Mouse (Mus musculus) MEL (cell line): ENCODE results near the gene Dpp4.

Experiments used
- BHLHE40 ChIP-seq: IDR thresholded peaks from 2 replicates; pipeline ENCODE4 v1.6.1; 2012; ENCODE audit warnings: low read depth, mild to moderate bottlenecking, inconsistent platforms, low read length, improper control_type of control experiment, borderline replicate concordance
- CTCF ChIP-seq, 3 experiments: IDR thresholded peaks in 2 of 3; conservative IDR thresholded peaks in 1 of 3; 2 replicates each; pipeline ENCODE4 v1.5.1; 2011 to 2012; ENCODE audit warnings: low read length in 3 of 3, low read depth in 2 of 3, mild to moderate bottlenecking in 2 of 3, improper control_type of control experiment in 1 of 3, inconsistent platforms in 1 of 3, mixed read lengths in 1 of 3, moderate library complexity in 1 of 3; ENCODE audit not compliant: control insufficient read depth in 1 of 3, insufficient read depth in 1 of 3, poor library complexity in 1 of 3, severe bottlenecking in 1 of 3
- GATA1 ChIP-seq: IDR thresholded peaks from 2 replicates; pipeline ENCODE4 v1.6.1; 2011; ENCODE audit warnings: low read depth, low read length, improper control_type of control experiment
- TAL1 ChIP-seq: IDR thresholded peaks from 2 replicates; pipeline ENCODE4 v1.6.1; 2012; ENCODE audit warnings: mild to moderate bottlenecking, inconsistent platforms, low read length, moderate library complexity, mixed read lengths

DNA sequence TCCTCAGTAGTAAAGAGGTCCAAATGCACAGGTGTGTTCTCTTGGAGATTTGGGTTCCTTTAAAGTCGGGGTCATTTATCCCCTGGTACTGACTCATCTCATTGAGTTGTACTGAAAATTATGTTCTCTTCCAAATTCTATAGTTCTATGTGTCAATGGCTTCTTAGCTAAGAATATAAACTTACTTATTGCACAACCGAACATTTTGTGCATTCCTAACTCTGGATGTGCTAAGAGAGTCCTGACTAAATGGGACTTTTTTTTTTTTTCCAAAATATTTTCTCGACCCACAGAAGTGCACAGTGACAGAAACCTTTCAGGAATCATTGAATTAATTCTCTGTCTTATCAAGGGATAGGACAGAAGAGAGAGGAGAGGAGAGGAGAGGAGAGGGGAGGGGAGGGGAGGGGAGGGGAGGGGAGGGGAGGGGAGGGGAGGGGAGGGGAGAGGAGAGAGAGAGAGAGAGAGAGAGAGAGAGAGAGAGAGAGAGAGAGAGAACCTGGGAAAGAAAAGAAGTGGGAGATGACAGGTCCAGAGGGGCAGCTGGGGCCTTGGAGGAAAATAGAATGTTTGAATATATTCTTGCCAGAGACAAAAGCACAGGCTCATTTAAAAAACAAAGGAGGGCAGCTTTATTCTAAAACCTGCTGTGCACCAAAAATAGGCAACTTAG is 70.8 kb downstream of the Dpp4 start:
- no peak for TF ChIP-seq CTCF (IDR thresholded peaks at IDR 0.05 in 2 of 3, conservative IDR thresholded peaks at IDR 0.05 in 1 of 3; ENCODE audit: control insufficient read depth in 1 of 3, insufficient read depth in 1 of 3, low read depth in 2 of 3, low read length in 3 of 3, poor library complexity in 1 of 3, severe bottlenecking in 1 of 3)
- TF ChIP-seq BHLHE40: no peak
- TF ChIP-seq GATA1: no peak
- TF ChIP-seq TAL1: no peak
